Mouse (Mus musculus): Measurements from ENCODE around the gene Specc1.

Specc1 gene

GRCm38 (mm10) chr11:62051487-62051886 is 94.9 kb downstream of the Specc1 start:
- no peak for DNase-seq

- no peak for DNase-seq
Observed at GRCm38 (mm10) chr11:62053928-62054327, 97.4 kb downstream of the Specc1 start.

DNA sequence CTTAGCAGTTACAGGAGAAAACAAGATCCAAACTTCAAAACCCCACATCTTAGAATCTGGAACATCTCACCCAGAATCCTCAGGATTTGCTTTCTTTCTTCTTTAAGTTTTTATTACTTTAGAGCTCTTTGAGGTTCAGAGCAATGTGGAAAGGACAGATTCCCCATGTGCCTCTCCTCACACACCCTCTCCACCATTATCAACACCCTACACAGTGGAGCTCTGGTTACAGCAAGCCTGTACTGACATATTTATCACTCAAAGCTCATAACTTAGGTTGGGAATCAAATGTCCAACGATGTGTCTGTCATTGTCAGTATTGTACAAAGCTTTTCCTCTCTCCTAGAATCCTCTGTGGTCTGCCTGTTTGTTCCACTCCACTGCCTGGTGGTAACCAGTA is 108.0 kb downstream of the Specc1 start:
- DNase-seq: no peak

- DNase-seq: no peak
Observed at GRCm38 (mm10) chr11:62065655-62066054, 109.1 kb downstream of the Specc1 start.

- DNase-seq: no peak
Observed at GRCm38 (mm10) chr11:62069554-62069953, 113.0 kb downstream of the Specc1 start.

GRCm38 (mm10) chr11:62070206-62070605 is 113.6 kb downstream of the Specc1 start:
- DNase-seq: peak in 1 of 2 experiments; percentile 34

DNA sequence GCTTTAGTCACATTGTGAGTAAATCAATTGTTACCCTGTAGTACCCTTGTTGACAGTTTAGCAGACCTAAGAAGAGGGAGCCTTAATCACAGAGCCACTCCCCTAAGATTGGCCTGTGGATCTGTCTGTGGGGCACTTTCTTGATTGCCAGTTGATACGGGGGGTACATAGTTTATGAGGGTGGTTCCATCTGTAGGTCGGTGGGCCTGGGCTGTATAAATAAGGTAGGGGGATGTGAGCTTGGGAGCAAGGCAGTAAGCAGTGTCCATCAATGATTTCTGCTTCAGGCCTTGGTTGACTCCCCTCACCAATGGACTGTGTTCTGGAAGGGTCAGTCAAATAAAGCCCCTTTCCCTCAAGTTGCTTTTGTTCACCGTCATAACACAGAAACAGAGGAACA is 115.8 kb downstream of the Specc1 start:
- DNase-seq: no peak

DNA sequence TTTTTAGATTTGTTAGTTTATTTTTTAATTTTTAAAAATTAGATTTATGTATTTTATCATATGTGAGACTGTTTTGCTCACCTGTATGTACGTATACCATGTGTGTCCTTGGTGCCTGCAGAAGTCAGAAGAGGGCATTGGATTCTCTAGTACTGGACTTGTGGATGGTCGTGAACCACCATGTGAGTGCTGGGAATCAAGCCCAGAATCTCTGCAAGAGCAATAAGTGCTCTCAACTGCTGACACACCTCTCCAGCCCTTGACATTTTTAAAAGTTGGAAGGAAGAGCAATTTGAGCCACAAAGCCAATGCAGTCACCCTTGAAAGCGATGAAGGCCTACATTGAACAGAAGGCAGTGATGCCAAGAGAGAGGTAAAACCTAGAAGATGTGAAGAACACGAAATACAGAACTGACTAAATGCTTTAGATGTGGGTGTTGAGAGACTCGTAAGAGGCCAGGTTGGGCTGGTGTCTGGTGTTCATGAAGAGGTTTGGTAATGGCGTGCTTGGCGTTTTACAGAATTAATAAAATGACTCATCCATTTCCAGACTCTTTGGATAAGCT is 117.1 kb downstream of the Specc1 start:
- DNase-seq: no peak

- no peak for DNase-seq
Observed at GRCm38 (mm10) chr11:62074578-62074977, 118.0 kb downstream of the Specc1 start.

- no peak for DNase-seq
Observed at GRCm38 (mm10) chr11:62075071-62075470, 118.5 kb downstream of the Specc1 start.

DNA sequence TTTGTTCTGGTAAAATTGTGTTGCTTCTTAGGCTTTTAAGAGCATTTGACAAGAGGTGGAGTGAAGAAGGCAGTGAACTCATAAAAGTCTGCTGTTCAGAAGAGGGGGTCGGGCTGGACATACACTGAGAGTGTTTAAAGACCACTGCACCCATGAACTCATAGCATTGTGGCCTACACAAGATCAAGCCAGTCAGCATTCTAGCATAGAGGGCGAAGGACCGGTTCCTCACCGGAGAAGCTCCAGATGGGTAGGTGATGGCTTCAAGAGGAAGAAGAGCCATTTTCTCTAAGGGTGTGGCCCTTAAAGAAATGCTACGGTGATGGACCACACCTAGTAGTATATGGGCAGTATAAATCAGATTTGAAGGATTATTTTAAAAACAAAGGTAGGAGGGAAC is 119.0 kb downstream of the Specc1 start:
- DNase-seq: no peak

- peak; percentile 100 for DNase-seq
Observed at GRCm38 (mm10) chr11:62076345-62077156, 120.0 kb downstream of the Specc1 start.

GRCm38 (mm10) chr11:62077157-62077865 is 120.7 kb downstream of the Specc1 start:
- DNase-seq: peak; percentile 18 to 39

DNA sequence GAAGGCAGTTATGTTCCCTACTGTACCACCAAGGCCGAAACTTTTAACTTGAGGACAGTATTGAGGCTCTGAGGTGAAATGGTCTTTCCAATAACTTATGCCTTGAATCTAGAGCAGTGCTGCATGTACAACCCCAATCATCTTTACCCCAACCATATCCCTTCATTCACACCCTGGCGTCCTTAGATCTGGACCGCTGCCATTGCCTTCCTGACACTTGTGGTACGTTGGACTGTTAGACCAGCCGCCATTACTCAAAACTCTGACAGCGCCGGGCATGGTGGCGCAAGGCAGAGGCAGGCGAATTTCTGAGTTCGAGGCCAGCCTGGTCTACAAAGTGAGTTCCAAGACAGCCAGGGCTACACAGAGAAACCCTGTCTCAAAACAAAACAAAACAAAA is 121.8 kb downstream of the Specc1 start:
- DNase-seq: peak in 1 of 2 experiments; percentile 8

- DNase-seq: no peak
Observed at GRCm38 (mm10) chr11:62079100-62079857, 122.7 kb downstream of the Specc1 start.

- DNase-seq: peak in 1 of 2 experiments; percentile 7
Observed at GRCm38 (mm10) chr11:62080476-62080875, 123.9 kb downstream of the Specc1 start.

DNA sequence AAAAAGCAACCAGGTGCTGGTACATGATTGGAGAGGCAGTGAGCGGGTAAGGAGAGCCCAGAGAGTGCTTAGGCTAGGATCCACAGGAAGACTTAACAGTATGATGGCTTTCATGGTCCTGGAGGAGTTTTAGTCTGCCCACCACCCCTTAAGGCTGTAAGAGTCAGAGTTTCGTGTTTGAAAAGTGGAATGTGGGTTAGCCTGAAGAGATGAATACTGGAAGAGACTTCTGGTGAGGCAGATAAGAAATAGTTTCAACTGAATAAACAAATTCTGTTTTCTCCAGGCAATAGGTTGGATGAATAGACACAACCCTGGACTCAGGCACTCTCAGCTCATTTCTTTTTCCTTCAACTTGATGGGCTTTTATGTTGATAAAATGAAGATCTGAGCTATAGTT is 130.1 kb downstream of the Specc1 start:
- no peak for DNase-seq

GRCm38 (mm10) chr11:62087051-62087450 is 130.5 kb downstream of the Specc1 start:
- no peak for DNase-seq

- DNase-seq: no peak
Observed at GRCm38 (mm10) chr11:62088651-62089050, 132.1 kb downstream of the Specc1 start.

DNA sequence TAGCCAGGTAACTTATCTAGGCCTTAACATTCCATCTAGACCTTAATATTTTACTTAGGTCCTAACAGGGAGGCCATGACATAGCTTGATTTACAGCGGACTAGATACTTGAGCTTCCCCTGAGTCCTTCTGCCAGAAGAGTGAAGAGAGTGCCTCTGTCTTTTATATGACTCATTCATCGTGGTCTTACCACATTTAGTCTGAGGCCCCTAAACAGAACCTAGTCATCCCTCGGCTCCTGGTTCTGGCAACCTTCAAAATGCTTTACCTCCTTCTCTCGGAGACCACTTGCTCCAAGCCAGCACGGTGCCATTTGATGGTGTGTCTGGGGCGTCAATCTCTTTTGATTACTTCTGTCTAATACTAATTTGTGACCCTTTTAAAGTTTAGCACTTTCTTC is 133.8 kb downstream of the Specc1 start:
- DNase-seq: no peak

DNA sequence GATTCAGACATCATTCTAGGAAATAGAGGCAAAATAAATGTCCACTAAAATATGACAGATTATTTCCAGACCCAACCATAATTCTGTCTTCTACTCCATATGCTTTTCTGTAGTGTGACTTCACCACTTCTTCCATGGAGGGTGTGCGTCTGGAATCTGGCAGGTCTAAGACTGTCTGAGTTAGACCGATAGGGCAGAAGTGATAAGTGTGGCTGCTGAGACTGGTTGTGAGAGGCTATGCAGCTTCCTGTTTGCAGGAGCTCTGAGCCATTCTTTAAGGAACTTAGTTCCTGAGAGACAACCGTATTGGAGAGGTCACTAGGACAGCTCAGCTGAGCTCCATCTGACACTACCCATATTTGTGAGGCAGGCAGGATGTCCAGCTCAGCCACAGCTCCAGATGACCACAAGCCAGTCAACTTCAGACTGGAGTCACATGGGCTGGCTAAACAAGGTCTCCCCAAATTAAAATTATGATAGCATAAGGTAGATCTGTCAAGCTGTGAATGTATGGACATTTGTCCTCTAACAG is 146.9 kb downstream of the Specc1 start:
- no peak for DNase-seq

- DNase-seq: no peak
Observed at GRCm38 (mm10) chr11:62106401-62106871, 149.9 kb downstream of the Specc1 start.

Data from kidney, postnatal 25 days (tissue).